Mouse (Mus musculus): ENCODE data around the gene Brsk1.

DNA sequence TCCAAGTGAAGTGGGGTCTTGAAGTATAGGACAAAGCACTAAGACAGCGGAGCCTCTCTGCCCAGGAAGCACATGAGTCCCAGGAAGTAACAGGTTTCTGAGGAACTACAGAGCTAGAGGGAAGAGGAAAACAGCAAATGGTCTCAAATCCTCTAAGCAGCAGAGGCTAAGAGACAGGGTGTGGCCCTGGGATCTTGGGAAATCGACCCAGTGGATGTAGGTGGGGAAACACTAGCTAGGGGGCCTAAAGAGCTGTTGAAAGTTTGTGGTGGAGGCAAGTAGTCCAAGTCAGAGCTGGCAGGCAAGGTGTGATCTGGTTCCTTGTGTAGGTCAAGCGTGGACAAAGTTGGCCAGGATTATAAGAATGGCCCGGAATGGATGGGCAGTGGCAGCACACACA lies 57.9 kb downstream of the Brsk1 start:
- no peak for TF ChIP-seq CTCF (conservative IDR thresholded peaks at IDR 0.05; ENCODE audit: low read length)
- no peak for TF ChIP-seq NANOG (IDR thresholded peaks at IDR 0.05; ENCODE audit: borderline replicate concordance, low read length)
